Mouse (Mus musculus) lung, postnatal 36 days (tissue): ENCODE measurements around the gene Mta3.

ENCODE experiments used
- DNase-seq: peaks from one replicate; pipeline ENCODE4 v3.0.0; 2022; ENCODE audit warnings: mixed read lengths

The Mta3 gene

GRCm38 (mm10) chr17:83706116-83706593, at the start of gene Mta3:
Mta3 (plus strand) TSS chr17:83706163.
- peak; percentile 67 for DNase-seq

- no peak for DNase-seq
Observed at GRCm38 (mm10) chr17:83657375-83657774, 48.6 kb upstream of the Mta3 start.

- no peak for DNase-seq
Observed at GRCm38 (mm10) chr17:83658943-83659342, 47.0 kb upstream of the Mta3 start.

- no peak for DNase-seq
Observed at GRCm38 (mm10) chr17:83664761-83665160, 41.2 kb upstream of the Mta3 start.

- peak; percentile 10 for DNase-seq
Observed at GRCm38 (mm10) chr17:83666597-83667287, 39.2 kb upstream of the Mta3 start.

GRCm38 (mm10) chr17:83667934-83668690, 37.9 kb upstream of the Mta3 start:
- DNase-seq = no peak

- no peak for DNase-seq
Observed at GRCm38 (mm10) chr17:83672685-83673084, 33.3 kb upstream of the Mta3 start.

GRCm38 (mm10) chr17:83677370-83677769, 28.6 kb upstream of the Mta3 start:
- DNase-seq = no peak

GRCm38 (mm10) chr17:83681977-83682376, 24.0 kb upstream of the Mta3 start:
- DNase-seq = no peak

- no peak for DNase-seq
Observed at GRCm38 (mm10) chr17:83684475-83684874, 21.5 kb upstream of the Mta3 start.

- DNase-seq = no peak
Observed at GRCm38 (mm10) chr17:83690418-83690817, 15.5 kb upstream of the Mta3 start.

GRCm38 (mm10) chr17:83691379-83691778, 14.6 kb upstream of the Mta3 start:
- no peak for DNase-seq

- DNase-seq = no peak
Observed at GRCm38 (mm10) chr17:83693941-83694340, 12.0 kb upstream of the Mta3 start.

GRCm38 (mm10) chr17:83695785-83696184, 10.2 kb upstream of the Mta3 start:
- DNase-seq = peak; percentile 59

- DNase-seq = peak; percentile 57
Observed at GRCm38 (mm10) chr17:83699062-83699724, 6.8 kb upstream of the Mta3 start.

GRCm38 (mm10) chr17:83700125-83700524, 5.8 kb upstream of the Mta3 start:
- no peak for DNase-seq

GRCm38 (mm10) chr17:83704469-83704868, 1.5 kb upstream of the Mta3 start:
- DNase-seq = peak; percentile 75

GRCm38 (mm10) chr17:83705352-83706115, 429 bp upstream of the Mta3 start:
- DNase-seq = peak; percentile 66

- DNase-seq = peak; percentile 53
Observed at GRCm38 (mm10) chr17:83706594-83707126, 697 bp downstream of the Mta3 start.

GRCm38 (mm10) chr17:83707372-83707771, 1.4 kb downstream of the Mta3 start:
- DNase-seq = no peak

- DNase-seq = no peak
Observed at GRCm38 (mm10) chr17:83707846-83708245, 1.9 kb downstream of the Mta3 start.

GRCm38 (mm10) chr17:83708256-83708655, 2.3 kb downstream of the Mta3 start:
- DNase-seq = no peak

- DNase-seq = no peak
Observed at GRCm38 (mm10) chr17:83708891-83709290, 2.9 kb downstream of the Mta3 start.
